Mouse (Mus musculus) megakaryocyte, embryonic 14.5 days (primary cell): ENCODE measurements around the gene Rasl11b. TPM values are rescaled to one million over a fixed set of nuclear protein-coding genes. Genes with fewer than 3 reads are reported as not detected.

Source experiments
- H3K27me3 ChIP-seq: replicated peaks from 2 replicates; pipeline ENCODE3; 2012; ENCODE audit warnings: inconsistent platforms
- H3K36me3 ChIP-seq: replicated peaks from 2 replicates; pipeline ENCODE3; 2012; ENCODE audit warnings: low read length, inconsistent platforms, mixed read lengths
- H3K4me1 ChIP-seq: 2 replicates; pipeline ENCODE4 v1.6.1; 2012; ENCODE audit warnings: inconsistent platforms
- H3K4me3 ChIP-seq: replicated peaks from 2 replicates; pipeline ENCODE3; 2012; ENCODE audit warnings: moderate library complexity, mild to moderate bottlenecking, inconsistent platforms
- H3K9me3 ChIP-seq: 2 replicates; pipeline ENCODE4 v1.6.1; 2012; ENCODE audit warnings: inconsistent platforms
- FLI1 ChIP-seq: IDR thresholded peaks from 2 replicates; pipeline ENCODE4 v1.6.1; 2012; ENCODE audit warnings: low read length, inconsistent platforms, mixed read lengths
- GATA1 ChIP-seq: IDR thresholded peaks from 3 replicates; pipeline ENCODE4 v1.6.1; 2012; ENCODE audit warnings: mixed read lengths, low read length, inconsistent platforms, borderline replicate concordance
- polyA plus RNA-seq: library from polyadenylated mRNA; stranded (reverse); fragments of >175 nt; gene quantifications from 2 replicates; pipeline ENCODE4 v1.2.3, GENCODE M21; 2012; ENCODE audit warnings: low replicate concordance; ENCODE audit not compliant: insufficient read depth

Rasl11b gene
- polyA plus RNA-seq, 1 experiment: 2.0 TPM

- no peak for TF ChIP-seq GATA1
- no peak for TF ChIP-seq FLI1
- Histone ChIP-seq H3K4me1 (peaks cover 26% of the 10 kb centered on the region), H3K27me3 (peaks cover 6% of the 10 kb centered on the region), H3K9me3 (no peaks in the 10 kb centered on the region), H3K36me3 (no peaks in the 10 kb centered on the region), H3K4me3 (no peak overlapping the region)
Measured at GRCm38 (mm10) chr5:74224480-74224879, 29.4 kb downstream of the Rasl11b start.

- Histone ChIP-seq H3K9me3 (no peaks in the 10 kb centered on the region), H3K27me3 (peaks cover 6% of the 10 kb centered on the region)
- no peak for TF ChIP-seq FLI1
- no peak for TF ChIP-seq GATA1
Measured at GRCm38 (mm10) chr5:74226183-74226582, 31.1 kb downstream of the Rasl11b start.

GRCm38 (mm10) chr5:74227352-74227751 lies 32.3 kb downstream of the Rasl11b start:
- peaks cover 18% of the 10 kb centered on the region for H3K4me1 ChIP-seq
- TF ChIP-seq FLI1 (no peak), GATA1 (no peak)

More at GRCm38 (mm10) chr5:74226183-74226582, 31.1 kb downstream of the Rasl11b start:
- no peak overlapping the region for H3K4me3 ChIP-seq
- no peaks in the 10 kb centered on the region for H3K36me3 ChIP-seq
- peaks cover 24% of the 10 kb centered on the region for H3K4me1 ChIP-seq

GRCm38 (mm10) chr5:74228938-74229337 lies 33.9 kb downstream of the Rasl11b start:
- H3K4me3 ChIP-seq: no peak overlapping the region
- H3K9me3 ChIP-seq: no peaks in the 10 kb centered on the region
- peaks cover 29% of the 10 kb centered on the region for H3K4me1 ChIP-seq
- TF ChIP-seq GATA1 (no peak), FLI1 (no peak)
- H3K36me3 ChIP-seq: no peaks in the 10 kb centered on the region
- H3K27me3 ChIP-seq: peaks cover 4% of the 10 kb centered on the region

More at GRCm38 (mm10) chr5:74227352-74227751, 32.3 kb downstream of the Rasl11b start:
- Histone ChIP-seq H3K36me3 (no peaks in the 10 kb centered on the region), H3K27me3 (peaks cover 6% of the 10 kb centered on the region), H3K4me3 (no peak overlapping the region), H3K9me3 (no peaks in the 10 kb centered on the region)

GRCm38 (mm10) chr5:74229775-74230413 lies 34.8 kb downstream of the Rasl11b start:
- no peak for TF ChIP-seq FLI1
- no peak for TF ChIP-seq GATA1
- H3K9me3 ChIP-seq: no peaks in the 10 kb centered on the region
- H3K27me3 ChIP-seq: peaks cover 4% of the 10 kb centered on the region
- peaks cover 35% of the 10 kb centered on the region for H3K4me1 ChIP-seq
- H3K4me3 ChIP-seq: no peak overlapping the region
- no peaks in the 10 kb centered on the region for H3K36me3 ChIP-seq

GRCm38 (mm10) chr5:74230525-74230924 lies 35.4 kb downstream of the Rasl11b start:
- Histone ChIP-seq H3K4me1 (peaks cover 36% of the 10 kb centered on the region), H3K9me3 (no peaks in the 10 kb centered on the region), H3K27me3 (peaks cover 4% of the 10 kb centered on the region), H3K36me3 (no peaks in the 10 kb centered on the region), H3K4me3 (no peak overlapping the region)
- no peak for TF ChIP-seq GATA1
- TF ChIP-seq FLI1: no peak

- TF ChIP-seq GATA1: no peak
- no peak for TF ChIP-seq FLI1
- no peak overlapping the region for H3K4me3 ChIP-seq
- H3K4me1 ChIP-seq: peaks cover 52% of the 10 kb centered on the region
- no peaks in the 10 kb centered on the region for H3K36me3 ChIP-seq
- no peaks in the 10 kb centered on the region for H3K9me3 ChIP-seq
- peaks cover 4% of the 10 kb centered on the region for H3K27me3 ChIP-seq
Measured at GRCm38 (mm10) chr5:74233808-74234207, 38.7 kb downstream of the Rasl11b start.

GRCm38 (mm10) chr5:74239369-74239768 lies 44.3 kb downstream of the Rasl11b start:
- Histone ChIP-seq H3K4me1 (peaks cover 26% of the 10 kb centered on the region), H3K4me3 (no peak overlapping the region), H3K27me3 (peaks cover 2% of the 10 kb centered on the region), H3K36me3 (no peaks in the 10 kb centered on the region), H3K9me3 (no peaks in the 10 kb centered on the region)
- TF ChIP-seq FLI1: no peak
- no peak for TF ChIP-seq GATA1

- no peaks in the 10 kb centered on the region for H3K36me3 ChIP-seq
- H3K4me3 ChIP-seq: no peak overlapping the region
- H3K9me3 ChIP-seq: no peaks in the 10 kb centered on the region
- H3K27me3 ChIP-seq: peaks cover 2% of the 10 kb centered on the region
- peaks cover 23% of the 10 kb centered on the region for H3K4me1 ChIP-seq
- TF ChIP-seq GATA1 (no peak), FLI1 (no peak)
Measured at GRCm38 (mm10) chr5:74240298-74240697, 45.2 kb downstream of the Rasl11b start.

GRCm38 (mm10) chr5:74240926-74241680 lies 46.0 kb downstream of the Rasl11b start:
- peaks cover 2% of the 10 kb centered on the region for H3K27me3 ChIP-seq
- H3K9me3 ChIP-seq: no peaks in the 10 kb centered on the region
- peaks cover 20% of the 10 kb centered on the region for H3K4me1 ChIP-seq
- no peak for TF ChIP-seq GATA1
- no peak for TF ChIP-seq FLI1
- H3K36me3 ChIP-seq: no peaks in the 10 kb centered on the region
- no peak overlapping the region for H3K4me3 ChIP-seq
